Mouse (Mus musculus): ENCODE data around the gene Srgn.

DNA sequence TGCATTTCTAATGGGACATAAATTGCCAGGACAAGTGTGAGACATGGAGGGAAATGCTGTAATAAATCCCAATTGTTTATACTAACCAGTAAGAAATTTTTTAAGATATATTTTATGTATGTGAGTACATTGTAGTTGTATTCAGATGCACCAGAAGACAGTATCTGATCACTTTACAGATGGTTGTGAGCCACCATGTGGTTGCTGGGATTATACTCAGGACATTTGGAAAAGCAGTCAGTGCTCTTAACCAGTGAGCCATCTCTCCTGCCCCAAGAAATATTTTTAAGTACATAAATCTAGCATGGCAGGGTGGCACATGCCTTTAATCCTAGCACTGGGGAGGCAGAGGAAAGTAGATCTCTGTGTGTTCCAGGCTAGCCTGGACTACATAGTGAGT, 18.5 kb upstream of the Srgn start:
- TF ChIP-seq CTCF (conservative IDR thresholded peaks at IDR 0.05; ENCODE audit: insufficient read depth, insufficient read length, low read depth, low read length) (no peak), POLR2A (IDR thresholded peaks at IDR 0.05; ENCODE audit: low read depth, low read length) (no peak)
